Mouse (Mus musculus) adipose tissue, adult 10 weeks (tissue): ENCODE data around the gene Gm3752. TPM values are rescaled to one million over a fixed set of nuclear protein-coding genes. Genes with fewer than 3 reads are reported as not detected.

ENCODE experiments used
- polyA plus RNA-seq: library from polyadenylated mRNA; stranded (reverse); fragments of 350-450 nt; fragmentation: Illumina TruSeq; extraction: RNeasy Lipid Tissue Mini Kit (QIAGEN cat#74804); gene quantifications from one replicate; pipeline ENCODE4 v1.2.3, GENCODE M21; 2014; ENCODE audit warnings: low read depth, low replicate concordance

Gene Gm3752
- not detected for polyA plus RNA-seq

GRCm38 (mm10) chr14:7483662-7484061 lies at the start of gene Gm3752:
Gm3752 (minus strand) TSS chr14:7483762.

GRCm38 (mm10) chr14:7450817-7451216 lies 32.7 kb downstream of the Gm3752 start, which contains the start of gene Gm3755:
Gm3755 (minus strand) TSS chr14:7450917.

Other genes starting within 250 kb of the Gm3752 start
- not detected for gene Gm3727, start 219.0 kb downstream of the Gm3752 start, polyA plus RNA-seq
- 0.62 TPM for gene Gm3739, start 168.7 kb downstream of the Gm3752 start, polyA plus RNA-seq
- gene Gm5797, start 151.4 kb downstream of the Gm3752 start, polyA plus RNA-seq: not detected
- not detected for gene Gm8374, start 118.6 kb downstream of the Gm3752 start, polyA plus RNA-seq
- not detected for gene Gm3755, start 32.8 kb downstream of the Gm3752 start, polyA plus RNA-seq
- 0.43 TPM for gene Gm3558, start 84.8 kb upstream of the Gm3752 start, polyA plus RNA-seq
- not detected for gene Gm10338, start 111.8 kb upstream of the Gm3752 start, polyA plus RNA-seq
- not detected for gene Gm10128, start 160.2 kb upstream of the Gm3752 start, polyA plus RNA-seq